Mouse (Mus musculus) spleen, adult 2 months (tissue): Measurements from ENCODE around the gene Eef2k.
"Not testable (repeated sequence)": the region's sequence is repeated elsewhere in the genome, so short reads cannot be mapped to it uniquely, and the experiment has no call there.

Experiments used
- CTCF ChIP-seq: fragments of 200-500 bp; IDR thresholded peaks from 2 replicates; pipeline ENCODE4 v1.5.1; 2011; ENCODE audit warnings: mild to moderate bottlenecking, inconsistent platforms; ENCODE audit not compliant: insufficient read depth, insufficient read length, insufficient replicate concordance; ENCODE audit errors: extremely low read depth
- POLR2A ChIP-seq: fragments of 200-500 bp; IDR thresholded peaks from 2 replicates; pipeline ENCODE4 v1.6.1; 2011; ENCODE audit warnings: low read depth, low read length, inconsistent platforms

GRCm38 (mm10) chr7:120953591-120953990 is 111.0 kb downstream of the Eef2k start:
- not testable (repeated sequence) for TF ChIP-seq CTCF, POLR2A
